Mouse (Mus musculus): ENCODE data around the gene Gata2. TPM values are rescaled to one million over a fixed set of nuclear protein-coding genes. Genes with fewer than 3 reads are reported as not detected.

The Gata2 gene
- polyA plus RNA-seq, 1 experiment from 2014 or later, result 28.3 TPM

GRCm38 (mm10) chr6:88196733-88197312 lies 3.1 kb downstream of the Gata2 start:
- WGBS, result under 1% methylated on average over 44 of the region's 44 CpGs
- DNase-seq (ENCODE audit: low spot score), result peak; percentile 36
- peak overlapping the region; percentile 41; the same call in 1 of the 2 replicates for H3K27ac ChIP-seq (replicated peaks; ENCODE audit: low read depth, low read length)
- no peaks in the 10 kb centered on the region for H3K9me3 ChIP-seq (replicated peaks; ENCODE audit: control insufficient read depth, low read length)
- ATAC-seq (replicated peaks; ENCODE audit: insufficient number of reproducible peaks, low FRiP score, low TSS enrichment, low read depth), result no peak
- H3K27me3 ChIP-seq (ENCODE audit: control insufficient read depth, insufficient read depth, low read length), result peaks cover 90% of the 10 kb centered on the region
- H3K4me2 ChIP-seq (ENCODE audit: low read depth, low read length), result peak overlapping the region; percentile 79
- H3K4me3 ChIP-seq (ENCODE audit: low read depth, low read length), result peak overlapping the region; percentile 47
- no peaks in the 10 kb centered on the region for H3K36me3 ChIP-seq (replicated peaks; ENCODE audit: control insufficient read depth, insufficient read depth, low read depth, low read length)
- H3K4me1 ChIP-seq (ENCODE audit: control insufficient read depth, insufficient read depth, low read length), result peaks cover 12% of the 10 kb centered on the region
- peak overlapping the region; percentile 55 for H3K9ac ChIP-seq (replicated peaks; ENCODE audit: low read length)

- Histone ChIP-seq H3K9ac (replicated peaks; ENCODE audit: low read length) (peak overlapping the region; percentile 55), H3K36me3 (replicated peaks; ENCODE audit: control insufficient read depth, insufficient read depth, low read depth, low read length) (no peaks in the 10 kb centered on the region), H3K4me3 (ENCODE audit: low read depth, low read length) (peak overlapping the region; percentile 47), H3K27me3 (ENCODE audit: control insufficient read depth, insufficient read depth, low read length) (peaks cover 91% of the 10 kb centered on the region), H3K27ac (replicated peaks; ENCODE audit: low read depth, low read length) (no peak overlapping the region), H3K9me3 (replicated peaks; ENCODE audit: control insufficient read depth, low read length) (no peaks in the 10 kb centered on the region), H3K4me1 (ENCODE audit: control insufficient read depth, insufficient read depth, low read length) (peaks cover 12% of the 10 kb centered on the region), H3K4me2 (ENCODE audit: low read depth, low read length) (peak overlapping the region; percentile 79)
- ATAC-seq (replicated peaks; ENCODE audit: insufficient number of reproducible peaks, low FRiP score, low TSS enrichment, low read depth) (no peak), DNase-seq (ENCODE audit: low spot score) (peak; percentile 63)
- under 1% methylated on average over 39 of the region's 39 CpGs for WGBS
Observed at GRCm38 (mm10) chr6:88197313-88198069, 3.8 kb downstream of the Gata2 start.

- ATAC-seq (replicated peaks; ENCODE audit: insufficient number of reproducible peaks, low FRiP score, low TSS enrichment, low read depth) (peak; percentile 55; the same call in 1 of the 2 replicates), DNase-seq (ENCODE audit: low spot score) (peak; percentile 84)
- peaks cover 83% of the 10 kb centered on the region for H3K27me3 ChIP-seq (ENCODE audit: control insufficient read depth, insufficient read depth, low read length)
- H3K4me1 ChIP-seq (ENCODE audit: control insufficient read depth, insufficient read depth, low read length), result peaks cover 13% of the 10 kb centered on the region
- H3K27ac ChIP-seq (replicated peaks; ENCODE audit: low read depth, low read length), result no peak overlapping the region
- peak overlapping the region; percentile 47 for H3K4me3 ChIP-seq (ENCODE audit: low read depth, low read length)
- 0% methylated on average over 56 of the region's 62 CpGs for WGBS
- no peaks in the 10 kb centered on the region for H3K36me3 ChIP-seq (replicated peaks; ENCODE audit: control insufficient read depth, insufficient read depth, low read depth, low read length)
- H3K9ac ChIP-seq (replicated peaks; ENCODE audit: low read length), result peak overlapping the region; percentile 60
- peak overlapping the region; percentile 79 for H3K4me2 ChIP-seq (ENCODE audit: low read depth, low read length)
- no peaks in the 10 kb centered on the region for H3K9me3 ChIP-seq (replicated peaks; ENCODE audit: control insufficient read depth, low read length)
Observed at GRCm38 (mm10) chr6:88198070-88198940, 4.6 kb downstream of the Gata2 start.

DNA sequence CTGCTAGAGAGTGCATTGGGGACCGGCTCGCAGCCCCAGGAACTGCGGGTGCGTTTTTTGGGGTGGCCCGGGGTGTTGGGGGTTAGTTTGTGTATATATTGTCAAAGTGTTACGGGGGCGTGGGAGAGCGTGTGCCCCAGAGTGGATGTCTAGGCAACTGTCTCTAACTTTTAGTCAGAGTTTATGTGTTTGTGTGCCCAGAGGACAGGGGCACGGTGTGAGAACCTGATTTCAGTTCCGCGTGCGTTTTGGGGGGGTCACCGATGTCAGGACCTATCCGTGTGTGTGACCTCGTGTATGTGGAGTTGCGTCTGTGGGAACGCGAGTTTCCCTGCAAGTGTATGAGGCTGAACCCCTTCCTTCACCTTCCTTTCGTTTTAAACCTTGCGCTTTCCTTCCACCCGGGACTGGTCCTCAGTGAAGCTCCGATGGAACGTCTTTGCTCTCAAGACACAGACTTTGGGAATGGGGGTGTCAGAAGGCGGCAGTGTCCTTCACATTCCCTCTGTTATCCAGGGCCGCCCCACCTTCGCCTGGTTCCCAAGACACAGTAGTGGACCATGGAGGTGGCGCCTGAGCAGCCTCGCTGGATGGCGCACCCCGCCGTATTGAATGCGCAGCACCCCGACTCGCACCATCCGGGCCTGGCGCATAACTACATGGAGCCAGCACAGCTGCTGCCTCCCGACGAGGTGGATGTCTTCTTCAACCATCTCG lies 5.5 kb downstream of the Gata2 start:
- H3K36me3 ChIP-seq (replicated peaks; ENCODE audit: control insufficient read depth, insufficient read depth, low read depth, low read length), result no peaks in the 10 kb centered on the region
- no peak overlapping the region for H3K27ac ChIP-seq (replicated peaks; ENCODE audit: low read depth, low read length)
- peaks cover 10% of the 10 kb centered on the region for H3K4me1 ChIP-seq (ENCODE audit: control insufficient read depth, insufficient read depth, low read length)
- peak overlapping the region; percentile 47 for H3K4me3 ChIP-seq (ENCODE audit: low read depth, low read length)
- peak overlapping the region; percentile 60 for H3K9ac ChIP-seq (replicated peaks; ENCODE audit: low read length)
- 1% methylated on average over 39 of the region's 39 CpGs for WGBS
- H3K4me2 ChIP-seq (ENCODE audit: low read depth, low read length), result peak overlapping the region; percentile 79
- DNase-seq (ENCODE audit: low spot score) (peak; percentile 43), ATAC-seq (replicated peaks; ENCODE audit: insufficient number of reproducible peaks, low FRiP score, low TSS enrichment, low read depth) (no peak)
- no peaks in the 10 kb centered on the region for H3K9me3 ChIP-seq (replicated peaks; ENCODE audit: control insufficient read depth, low read length)
- H3K27me3 ChIP-seq (ENCODE audit: control insufficient read depth, insufficient read depth, low read length), result peaks cover 80% of the 10 kb centered on the region

- Histone ChIP-seq H3K27ac (replicated peaks; ENCODE audit: low read depth, low read length) (no peak overlapping the region), H3K4me1 (ENCODE audit: control insufficient read depth, insufficient read depth, low read length) (peaks cover 9% of the 10 kb centered on the region)
Observed at GRCm38 (mm10) chr6:88199718-88200692, 6.3 kb downstream of the Gata2 start.

DNA sequence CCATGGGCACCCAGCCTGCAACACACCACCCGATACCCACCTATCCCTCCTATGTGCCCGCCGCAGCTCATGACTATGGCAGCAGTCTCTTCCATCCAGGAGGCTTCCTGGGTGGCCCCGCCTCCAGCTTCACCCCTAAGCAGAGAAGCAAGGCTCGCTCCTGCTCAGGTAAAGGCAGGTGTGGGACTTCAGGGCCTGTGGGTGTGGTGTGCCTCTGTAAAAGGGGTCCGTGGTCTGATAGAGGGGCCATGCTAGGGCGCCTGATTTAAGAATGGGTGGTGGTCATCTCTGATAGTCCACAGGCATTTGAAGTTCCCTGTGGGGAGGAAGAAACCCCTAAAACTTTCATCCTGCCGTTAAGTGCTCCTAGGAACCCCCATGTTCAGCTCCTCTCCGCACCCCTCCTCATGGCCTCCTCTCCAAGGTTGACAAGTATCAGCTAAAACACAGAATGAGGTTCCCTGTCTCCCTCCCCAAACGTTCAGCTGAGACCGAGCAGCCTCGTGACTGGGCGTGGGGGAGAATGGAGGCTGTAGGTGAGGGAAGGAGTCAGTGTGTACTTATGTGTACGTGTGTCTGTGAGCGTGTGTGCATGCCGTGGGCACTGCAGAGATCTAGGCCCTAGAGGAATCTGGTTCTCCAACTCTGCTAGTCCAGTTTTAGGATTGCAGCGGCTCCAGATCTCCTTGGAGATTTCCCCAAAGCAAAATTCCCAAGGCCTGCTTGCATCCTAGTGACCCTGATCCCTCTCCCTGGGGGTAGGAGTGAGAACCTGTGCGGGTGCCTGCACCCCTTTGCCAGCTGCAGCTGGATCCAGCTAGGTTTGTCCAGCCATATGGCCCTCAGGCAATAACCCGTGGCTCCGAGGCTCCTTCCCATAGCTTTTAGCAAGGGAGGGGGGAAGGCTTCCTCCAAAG lies 7.3 kb downstream of the Gata2 start:
- Histone ChIP-seq H3K27ac (replicated peaks; ENCODE audit: low read depth, low read length) (no peak overlapping the region), H3K9ac (replicated peaks; ENCODE audit: low read length) (0 out of 2 replicates have a peak overlapping the region, but pooled peaks have one; percentile 39)

More at GRCm38 (mm10) chr6:88199718-88200692, 6.3 kb downstream of the Gata2 start:
- Histone ChIP-seq H3K4me3 (ENCODE audit: low read depth, low read length) (peak overlapping the region; percentile 47), H3K36me3 (replicated peaks; ENCODE audit: control insufficient read depth, insufficient read depth, low read depth, low read length) (no peaks in the 10 kb centered on the region), H3K9me3 (replicated peaks; ENCODE audit: control insufficient read depth, low read length) (no peaks in the 10 kb centered on the region), H3K9ac (replicated peaks; ENCODE audit: low read length) (peak overlapping the region; percentile 54), H3K27me3 (ENCODE audit: control insufficient read depth, insufficient read depth, low read length) (peaks cover 82% of the 10 kb centered on the region), H3K4me2 (ENCODE audit: low read depth, low read length) (peak overlapping the region; percentile 79)
- no peak for ATAC-seq (replicated peaks; ENCODE audit: insufficient number of reproducible peaks, low FRiP score, low TSS enrichment, low read depth)
- WGBS, result 4% methylated on average over 50 of the region's 50 CpGs
- DNase-seq (ENCODE audit: low spot score), result peak; percentile 1

More for the DNA sequence above, 7.3 kb downstream of the Gata2 start:
- WGBS, result 9% methylated on average over 20 of the region's 20 CpGs
- ATAC-seq (replicated peaks; ENCODE audit: insufficient number of reproducible peaks, low FRiP score, low TSS enrichment, low read depth) (no peak), DNase-seq (ENCODE audit: low spot score) (peak; percentile 11)
- Histone ChIP-seq H3K36me3 (replicated peaks; ENCODE audit: control insufficient read depth, insufficient read depth, low read depth, low read length) (no peaks in the 10 kb centered on the region), H3K4me1 (ENCODE audit: control insufficient read depth, insufficient read depth, low read length) (peaks cover 9% of the 10 kb centered on the region), H3K4me2 (ENCODE audit: low read depth, low read length) (peak overlapping the region; percentile 79), H3K4me3 (ENCODE audit: low read depth, low read length) (peak overlapping the region; percentile 47), H3K9me3 (replicated peaks; ENCODE audit: control insufficient read depth, low read length) (no peaks in the 10 kb centered on the region), H3K27me3 (ENCODE audit: control insufficient read depth, insufficient read depth, low read length) (peaks cover 80% of the 10 kb centered on the region)

Measured in embryonic facial prominence, embryonic 11.5 days (tissue).